Mouse (Mus musculus) megakaryocyte, embryonic 14.5 days (primary cell): Measurements from ENCODE around the gene Tmc5.

Experiments
- FLI1 ChIP-seq: IDR thresholded peaks from 2 replicates; pipeline ENCODE4 v1.6.1; 2012; ENCODE audit warnings: low read length, inconsistent platforms, mixed read lengths
- GATA1 ChIP-seq: IDR thresholded peaks from 3 replicates; pipeline ENCODE4 v1.6.1; 2012; ENCODE audit warnings: mixed read lengths, low read length, inconsistent platforms, borderline replicate concordance

- TF ChIP-seq GATA1 (no peak), FLI1 (no peak)
These were observed 113.7 kb downstream of the Tmc5 start for GRCm38 (mm10) chr7:118710776-118711175.
